Mouse (Mus musculus): ENCODE results near the gene Arhgdia. TPM values are rescaled to one million over a fixed set of nuclear protein-coding genes. Genes with fewer than 3 reads are reported as not detected.

Gene Arhgdia
- polyA plus RNA-seq, 1 experiment from 2014 or later: 439 TPM

GRCm38 (mm10) chr11:120624680-120625111 is 43.3 kb upstream of the Arhgdia start:
- under 1% methylated on average over 43 of the region's 53 CpGs for WGBS
- H3K9ac ChIP-seq (ENCODE audit: low read depth, low read length): peak overlapping the region; percentile 81
- peak overlapping the region; percentile 96 for H3K4me3 ChIP-seq (ENCODE audit: low read depth, low read length)
- H3K27me3 ChIP-seq (ENCODE audit: control insufficient read depth, insufficient read depth, low read depth, low read length): no peaks in the 10 kb centered on the region
- peak; percentile 85 for ATAC-seq
- peak overlapping the region; percentile 79 for H3K27ac ChIP-seq (ENCODE audit: low read length)
- H3K9me3 ChIP-seq (replicated peaks; ENCODE audit: control insufficient read depth, low read length, poor library complexity, severe bottlenecking): no peaks in the 10 kb centered on the region
- H3K36me3 ChIP-seq (ENCODE audit: control insufficient read depth, insufficient read depth, low read length): peaks cover 22% of the 10 kb centered on the region
- peaks cover 17% of the 10 kb centered on the region for H3K4me1 ChIP-seq (ENCODE audit: control insufficient read depth, insufficient read depth, low read length)
- peak overlapping the region; percentile 97 for H3K4me2 ChIP-seq (ENCODE audit: low read length)

DNA sequence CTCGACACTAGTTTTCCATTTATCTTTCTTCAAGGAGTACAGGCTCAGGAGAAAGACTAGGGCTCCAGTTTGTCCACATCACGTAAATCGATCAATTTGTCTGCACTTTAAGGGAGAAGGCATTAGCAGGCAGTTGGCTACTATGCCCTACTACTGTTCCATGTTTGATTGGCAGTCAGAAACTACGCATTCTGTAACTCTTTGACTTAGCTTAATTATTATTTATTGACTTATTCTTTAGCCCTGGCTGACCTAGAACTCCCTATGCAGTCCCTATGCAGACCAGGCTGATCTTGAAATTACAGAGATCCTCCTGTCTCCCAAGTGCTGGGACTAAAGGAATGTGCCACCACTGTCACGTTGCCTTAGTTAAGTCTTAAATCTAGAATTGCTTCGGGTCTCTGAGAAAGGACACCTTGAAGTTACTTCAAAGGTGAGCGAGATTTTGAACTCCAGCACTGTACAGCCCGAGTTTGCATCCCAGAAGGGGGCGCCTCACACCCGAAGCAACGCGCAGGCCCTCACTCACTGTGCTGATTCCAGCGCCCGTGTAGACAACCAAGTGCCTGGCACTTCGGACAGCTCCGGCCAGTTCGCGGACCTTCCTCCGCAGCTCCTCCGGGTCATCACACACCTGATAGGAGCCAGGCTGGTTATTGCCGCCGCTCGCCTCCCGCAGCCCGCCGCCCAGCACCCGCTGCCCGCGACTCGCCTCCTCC is 42.7 kb upstream of the Arhgdia start:
- H3K9me3 ChIP-seq (replicated peaks; ENCODE audit: control insufficient read depth, low read length, poor library complexity, severe bottlenecking): no peaks in the 10 kb centered on the region
- H3K9ac ChIP-seq (ENCODE audit: low read depth, low read length): peak overlapping the region; percentile 81
- 13% methylated on average over 30 of the region's 30 CpGs for WGBS
- peaks cover 16% of the 10 kb centered on the region for H3K4me1 ChIP-seq (ENCODE audit: control insufficient read depth, insufficient read depth, low read length)
- H3K4me2 ChIP-seq (ENCODE audit: low read length): peak overlapping the region; percentile 97
- no peaks in the 10 kb centered on the region for H3K27me3 ChIP-seq (ENCODE audit: control insufficient read depth, insufficient read depth, low read depth, low read length)
- peak overlapping the region; percentile 96 for H3K4me3 ChIP-seq (ENCODE audit: low read depth, low read length)
- H3K27ac ChIP-seq (ENCODE audit: low read length): peak overlapping the region; percentile 79
- ATAC-seq: peak; percentile 40; the same call in 1 of the 2 replicates
- H3K36me3 ChIP-seq (ENCODE audit: control insufficient read depth, insufficient read depth, low read length): peaks cover 19% of the 10 kb centered on the region

GRCm38 (mm10) chr11:120622805-120623204 is 41.4 kb upstream of the Arhgdia start:
- H3K9ac ChIP-seq (ENCODE audit: low read depth, low read length): no peak overlapping the region
- no peak overlapping the region for H3K27ac ChIP-seq (ENCODE audit: low read length)
- H3K27me3 ChIP-seq (ENCODE audit: control insufficient read depth, insufficient read depth, low read depth, low read length): no peaks in the 10 kb centered on the region
- WGBS: 92% methylated on average over 6 of the region's 6 CpGs
- H3K9me3 ChIP-seq (replicated peaks; ENCODE audit: control insufficient read depth, low read length, poor library complexity, severe bottlenecking): no peaks in the 10 kb centered on the region
- peaks cover 30% of the 10 kb centered on the region for H3K36me3 ChIP-seq (ENCODE audit: control insufficient read depth, insufficient read depth, low read length)
- ATAC-seq: no peak
- peaks cover 19% of the 10 kb centered on the region for H3K4me1 ChIP-seq (ENCODE audit: control insufficient read depth, insufficient read depth, low read length)
- H3K4me2 ChIP-seq (ENCODE audit: low read length): no peak overlapping the region
- no peak overlapping the region for H3K4me3 ChIP-seq (ENCODE audit: low read depth, low read length)

GRCm38 (mm10) chr11:120620195-120620594 is 38.8 kb upstream of the Arhgdia start:
- no peak for ATAC-seq
- H3K4me2 ChIP-seq (ENCODE audit: low read length): no peak overlapping the region
- H3K4me1 ChIP-seq (ENCODE audit: control insufficient read depth, insufficient read depth, low read length): peaks cover 31% of the 10 kb centered on the region
- H3K36me3 ChIP-seq (ENCODE audit: control insufficient read depth, insufficient read depth, low read length): peaks cover 33% of the 10 kb centered on the region
- H3K27me3 ChIP-seq (ENCODE audit: control insufficient read depth, insufficient read depth, low read depth, low read length): no peaks in the 10 kb centered on the region
- H3K9me3 ChIP-seq (replicated peaks; ENCODE audit: control insufficient read depth, low read length, poor library complexity, severe bottlenecking): no peaks in the 10 kb centered on the region
- H3K9ac ChIP-seq (ENCODE audit: low read depth, low read length): no peak overlapping the region
- H3K27ac ChIP-seq (ENCODE audit: low read length): no peak overlapping the region
- H3K4me3 ChIP-seq (ENCODE audit: low read depth, low read length): no peak overlapping the region
- WGBS: 94% methylated on average over 14 of the region's 14 CpGs

DNA sequence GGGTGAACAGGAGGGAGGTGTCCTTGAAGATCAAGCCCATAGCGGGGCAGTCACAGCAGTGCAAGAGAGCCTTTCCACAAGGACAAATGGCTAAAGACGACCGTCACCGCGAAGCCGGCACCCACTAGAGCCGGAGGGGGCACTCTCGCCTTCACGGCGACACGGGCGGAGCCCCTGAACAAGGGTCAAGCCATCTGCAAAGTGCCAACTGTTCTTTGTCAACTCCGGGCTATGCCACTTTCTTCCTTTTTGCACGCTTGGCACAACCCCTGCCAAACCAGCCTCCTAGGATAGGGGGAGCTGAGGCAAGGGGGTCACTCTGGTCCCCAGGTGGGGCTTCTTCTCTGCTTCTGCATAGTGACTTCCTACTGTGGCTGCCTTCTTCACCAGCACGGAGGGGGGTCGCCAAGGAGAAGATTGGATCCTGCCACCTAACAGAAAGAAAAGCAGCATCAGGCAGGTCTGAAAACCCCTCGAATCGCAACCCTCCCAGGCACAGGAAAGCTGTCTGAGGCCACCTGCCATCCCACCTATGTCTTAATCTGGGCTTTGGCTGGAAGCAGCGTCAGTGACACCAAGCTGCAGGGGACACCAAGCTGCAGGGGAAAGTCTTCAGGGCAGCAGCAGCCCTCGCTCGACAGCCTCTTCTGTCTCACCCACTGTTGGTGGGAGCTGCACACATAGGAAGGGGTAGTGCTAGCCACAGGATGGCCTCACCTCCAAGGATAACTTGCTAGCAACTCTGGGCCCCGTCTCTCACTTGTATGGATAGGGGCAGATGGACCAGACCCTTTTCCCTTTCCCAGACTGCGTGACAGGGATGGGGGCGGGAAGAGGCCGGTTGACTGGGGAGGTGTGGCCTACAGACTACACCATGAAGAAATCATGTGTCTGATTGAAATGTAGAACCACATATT is 37.5 kb upstream of the Arhgdia start:
- Histone ChIP-seq H3K9me3 (replicated peaks; ENCODE audit: control insufficient read depth, low read length, poor library complexity, severe bottlenecking) (no peaks in the 10 kb centered on the region), H3K4me1 (ENCODE audit: control insufficient read depth, insufficient read depth, low read length) (peaks cover 25% of the 10 kb centered on the region), H3K4me2 (ENCODE audit: low read length) (no peak overlapping the region), H3K27ac (ENCODE audit: low read length) (no peak overlapping the region), H3K36me3 (ENCODE audit: control insufficient read depth, insufficient read depth, low read length) (peaks cover 35% of the 10 kb centered on the region), H3K27me3 (ENCODE audit: control insufficient read depth, insufficient read depth, low read depth, low read length) (no peaks in the 10 kb centered on the region), H3K9ac (ENCODE audit: low read depth, low read length) (no peak overlapping the region), H3K4me3 (ENCODE audit: low read depth, low read length) (no peak overlapping the region)
- 91% methylated on average over 25 of the region's 25 CpGs for WGBS
- no peak for ATAC-seq

- H3K36me3 ChIP-seq (ENCODE audit: control insufficient read depth, insufficient read depth, low read length): peaks cover 42% of the 10 kb centered on the region
- WGBS: 1% methylated on average over 56 of the region's 56 CpGs
- H3K4me3 ChIP-seq (ENCODE audit: low read depth, low read length): peak within 1 kb of the TSS; percentile 80
- H3K4me1 ChIP-seq (ENCODE audit: control insufficient read depth, insufficient read depth, low read length): peaks cover 19% of the 10 kb centered on the region
- H3K27ac ChIP-seq (ENCODE audit: low read length): peak within 1 kb of the TSS; percentile 89
- peak; percentile 95 for ATAC-seq
- peak within 1 kb of the TSS; percentile 87 for H3K9ac ChIP-seq (ENCODE audit: low read depth, low read length)
- no peaks in the 10 kb centered on the region for H3K9me3 ChIP-seq (replicated peaks; ENCODE audit: control insufficient read depth, low read length, poor library complexity, severe bottlenecking)
- H3K4me2 ChIP-seq (ENCODE audit: low read length): peak within 1 kb of the TSS; percentile 94
- no peaks in the 10 kb centered on the region for H3K27me3 ChIP-seq (ENCODE audit: control insufficient read depth, insufficient read depth, low read depth, low read length)
Measured at GRCm38 (mm10) chr11:120617519-120618112, 36.2 kb upstream of the Arhgdia start, which contains the start of gene Pcyt2. Gene Pcyt2, minus strand, starts transcription at chr11:120617936.

- peaks cover 19% of the 10 kb centered on the region for H3K4me1 ChIP-seq (ENCODE audit: control insufficient read depth, insufficient read depth, low read length)
- H3K9me3 ChIP-seq (replicated peaks; ENCODE audit: control insufficient read depth, low read length, poor library complexity, severe bottlenecking): no peaks in the 10 kb centered on the region
- peak overlapping the region; percentile 89 for H3K27ac ChIP-seq (ENCODE audit: low read length)
- no peak for ATAC-seq
- H3K9ac ChIP-seq (ENCODE audit: low read depth, low read length): peak overlapping the region; percentile 87
- whole genome bisulfite sequencing: 51% methylated on average over 4 of the region's 4 CpGs
- H3K36me3 ChIP-seq (ENCODE audit: control insufficient read depth, insufficient read depth, low read length): peaks cover 46% of the 10 kb centered on the region
- peak overlapping the region; percentile 94 for H3K4me2 ChIP-seq (ENCODE audit: low read length)
- H3K4me3 ChIP-seq (ENCODE audit: low read depth, low read length): peak overlapping the region; percentile 80
- H3K27me3 ChIP-seq (ENCODE audit: control insufficient read depth, insufficient read depth, low read depth, low read length): no peaks in the 10 kb centered on the region
Measured at GRCm38 (mm10) chr11:120616617-120617294, 35.3 kb upstream of the Arhgdia start.

GRCm38 (mm10) chr11:120615606-120616203 is 34.3 kb upstream of the Arhgdia start:
- no peaks in the 10 kb centered on the region for H3K9me3 ChIP-seq (replicated peaks; ENCODE audit: control insufficient read depth, low read length, poor library complexity, severe bottlenecking)
- no peak overlapping the region for H3K4me3 ChIP-seq (ENCODE audit: low read depth, low read length)
- H3K27ac ChIP-seq (ENCODE audit: low read length): no peak overlapping the region
- H3K4me2 ChIP-seq (ENCODE audit: low read length): peak overlapping the region; percentile 94; the same call in 1 of the 2 replicates
- H3K36me3 ChIP-seq (ENCODE audit: control insufficient read depth, insufficient read depth, low read length): peaks cover 44% of the 10 kb centered on the region
- 91% methylated on average over 11 of the region's 11 CpGs for WGBS
- H3K9ac ChIP-seq (ENCODE audit: low read depth, low read length): peak overlapping the region; percentile 25; the same call in 1 of the 2 replicates
- ATAC-seq: no peak
- no peaks in the 10 kb centered on the region for H3K27me3 ChIP-seq (ENCODE audit: control insufficient read depth, insufficient read depth, low read depth, low read length)
- H3K4me1 ChIP-seq (ENCODE audit: control insufficient read depth, insufficient read depth, low read length): peaks cover 19% of the 10 kb centered on the region
